Mouse (Mus musculus): ENCODE measurements around the gene Hsd17b7.
A peak's percentile ranks its signal among the peaks of the same experiment; 100 is the strongest.
"Not testable (repeated sequence)": the region's sequence is repeated elsewhere in the genome, so short reads cannot be mapped to it uniquely, and the experiment has no call there.

Gene Hsd17b7

GRCm38 (mm10) chr1:169968792-169969515 is at the start of gene Hsd17b7:
TSS of gene Hsd17b7 (minus strand) at chr1:169969241.
- DNase-seq = peak; percentile 100

- DNase-seq = no peak
Measured at GRCm38 (mm10) chr1:170014784-170015183, 45.7 kb upstream of the Hsd17b7 start.

- no peak for DNase-seq
Measured at GRCm38 (mm10) chr1:170010716-170011505, 41.9 kb upstream of the Hsd17b7 start.

- no peak for DNase-seq
Measured at GRCm38 (mm10) chr1:170009296-170009695, 40.3 kb upstream of the Hsd17b7 start.

- DNase-seq = no peak
Measured at GRCm38 (mm10) chr1:170008432-170009220, 39.6 kb upstream of the Hsd17b7 start.

GRCm38 (mm10) chr1:170006516-170006915 is 37.5 kb upstream of the Hsd17b7 start:
- DNase-seq = no peak

GRCm38 (mm10) chr1:170005297-170005696 is 36.3 kb upstream of the Hsd17b7 start:
- DNase-seq = no peak

- DNase-seq = not testable (repeated sequence)
Measured at GRCm38 (mm10) chr1:169993901-169994300, 24.9 kb upstream of the Hsd17b7 start.

- DNase-seq = no peak
Measured at GRCm38 (mm10) chr1:169986166-169986565, 17.1 kb upstream of the Hsd17b7 start.

GRCm38 (mm10) chr1:169977621-169978020 is 8.6 kb upstream of the Hsd17b7 start:
- DNase-seq = no peak

GRCm38 (mm10) chr1:169971998-169972397 is 3.0 kb upstream of the Hsd17b7 start:
- no peak for DNase-seq

GRCm38 (mm10) chr1:169970936-169971335 is 1.9 kb upstream of the Hsd17b7 start:
- DNase-seq = no peak

- DNase-seq = no peak
Measured at GRCm38 (mm10) chr1:169969516-169969886, 460 bp upstream of the Hsd17b7 start.

GRCm38 (mm10) chr1:169953106-169953505 is 15.9 kb downstream of the Hsd17b7 start:
- DNase-seq = no peak

- no peak for DNase-seq
Measured at GRCm38 (mm10) chr1:169952636-169953035, 16.4 kb downstream of the Hsd17b7 start.

- DNase-seq = no peak
Measured at GRCm38 (mm10) chr1:169951561-169951960, 17.5 kb downstream of the Hsd17b7 start.

- no peak for DNase-seq
Measured at GRCm38 (mm10) chr1:169950651-169951050, 18.4 kb downstream of the Hsd17b7 start.

GRCm38 (mm10) chr1:169949981-169950380 is 19.1 kb downstream of the Hsd17b7 start:
- DNase-seq = no peak

- no peak for DNase-seq
Measured at GRCm38 (mm10) chr1:169948866-169949265, 20.2 kb downstream of the Hsd17b7 start.

- no peak for DNase-seq
Measured at GRCm38 (mm10) chr1:169948280-169948679, 20.8 kb downstream of the Hsd17b7 start.

GRCm38 (mm10) chr1:169947654-169948053 is 21.4 kb downstream of the Hsd17b7 start:
- DNase-seq = no peak

- DNase-seq = no peak
Measured at GRCm38 (mm10) chr1:169946004-169946403, 23.0 kb downstream of the Hsd17b7 start.

- peak; percentile 39 for DNase-seq
Measured at GRCm38 (mm10) chr1:169939345-169939744, 29.7 kb downstream of the Hsd17b7 start.
